Mouse (Mus musculus) frontal cortex, postnatal 25 days (tissue): ENCODE measurements around the gene Prss29.
A peak's percentile ranks its signal among the peaks of the same experiment; 100 is the strongest.

Experiments used
- DNase-seq, 2 experiments: peaks; one replicate each; pipeline ENCODE4 v3.0.0; 2022; ENCODE audit warnings: low spot score in 2 of 2

Prss29 gene

DNA sequence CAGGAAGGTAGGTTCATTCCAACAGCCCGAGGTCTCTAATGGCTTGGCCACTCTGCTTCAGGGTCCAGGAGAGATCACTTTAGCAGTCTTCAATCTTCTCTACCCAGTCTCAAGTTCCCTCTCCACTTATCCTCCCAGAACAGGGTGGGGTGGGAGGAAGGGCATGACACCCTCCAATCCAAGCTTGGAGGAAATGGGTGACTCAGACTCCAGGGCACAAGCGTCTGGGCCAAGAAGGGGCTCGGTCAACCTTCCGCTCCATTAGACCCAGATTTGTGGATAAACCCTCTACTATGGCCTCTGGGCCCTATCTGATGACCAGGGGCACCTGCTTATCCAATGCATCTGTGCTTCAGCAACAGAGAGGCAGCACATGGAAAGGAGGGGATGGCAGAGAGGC lies 27.0 kb downstream of the Prss29 start, which contains the start of gene Tpsab1:
Tpsab1 (minus strand) TSS at position 101 of the 400 bp plus-strand sequence.
- no peak for DNase-seq

DNA sequence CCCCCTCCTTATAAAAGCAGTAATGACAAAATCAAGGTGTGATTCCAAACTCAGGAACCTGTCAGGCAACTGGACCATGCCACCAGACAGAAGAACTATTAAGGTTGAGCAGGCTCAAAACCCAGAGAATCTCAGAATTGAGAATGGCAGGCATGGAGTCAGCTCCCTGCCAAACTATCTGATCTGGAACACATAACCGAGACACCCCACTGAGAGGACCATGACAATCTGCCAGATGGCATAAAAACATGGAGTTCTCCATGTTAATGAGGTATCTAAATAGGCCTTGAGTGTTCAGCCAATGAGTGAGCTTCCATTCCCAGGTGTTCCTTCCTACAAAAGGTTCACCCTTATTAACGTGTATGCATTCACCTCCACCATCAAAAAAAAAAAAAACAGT lies 42.8 kb downstream of the Prss29 start:
- no peak for DNase-seq

DNA sequence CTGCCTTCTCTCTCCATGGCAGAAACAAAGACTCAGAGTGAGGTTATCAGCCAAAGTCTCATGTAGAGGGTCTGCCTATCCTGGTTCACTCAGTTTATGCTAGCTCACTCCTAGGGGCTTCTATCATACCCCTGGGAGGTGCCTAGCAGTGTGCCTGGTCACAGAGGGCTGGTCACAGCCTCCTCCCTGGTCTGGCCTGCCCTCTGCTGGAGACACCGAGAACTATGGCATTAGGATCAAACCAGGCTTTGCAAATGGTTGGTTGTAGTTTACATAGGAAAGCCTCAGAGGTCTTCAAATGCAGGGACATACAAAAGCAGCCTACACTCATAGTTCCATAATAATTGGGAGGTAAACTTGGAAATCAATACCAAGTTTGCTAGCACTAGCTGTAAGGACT lies 45.3 kb downstream of the Prss29 start:
- DNase-seq, result peak; percentile 28 to 36

DNA sequence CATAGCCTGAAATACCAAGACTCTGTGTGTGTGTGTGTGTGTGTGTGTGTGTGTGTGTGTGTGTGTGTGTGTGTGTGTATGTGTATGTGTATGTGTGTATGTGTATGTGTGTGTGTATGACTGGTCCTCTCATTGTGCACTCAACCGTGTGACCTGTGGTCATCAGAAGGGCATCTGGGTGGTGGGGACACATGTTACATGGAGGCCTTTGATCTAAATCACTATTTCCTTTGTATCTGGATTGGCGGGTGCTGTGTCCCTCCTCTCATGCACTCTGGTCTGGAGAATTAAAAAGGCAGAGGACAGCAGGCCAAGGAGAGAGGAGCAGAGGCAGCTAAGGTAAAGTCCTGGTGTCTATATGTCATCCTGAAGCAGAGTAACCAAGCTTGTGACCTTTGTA lies 47.6 kb downstream of the Prss29 start, which contains the start of gene Tpsb2:
Tpsb2 (plus strand) TSS at position 301 of the 400 bp plus-strand sequence.
- DNase-seq, result no peak

DNA sequence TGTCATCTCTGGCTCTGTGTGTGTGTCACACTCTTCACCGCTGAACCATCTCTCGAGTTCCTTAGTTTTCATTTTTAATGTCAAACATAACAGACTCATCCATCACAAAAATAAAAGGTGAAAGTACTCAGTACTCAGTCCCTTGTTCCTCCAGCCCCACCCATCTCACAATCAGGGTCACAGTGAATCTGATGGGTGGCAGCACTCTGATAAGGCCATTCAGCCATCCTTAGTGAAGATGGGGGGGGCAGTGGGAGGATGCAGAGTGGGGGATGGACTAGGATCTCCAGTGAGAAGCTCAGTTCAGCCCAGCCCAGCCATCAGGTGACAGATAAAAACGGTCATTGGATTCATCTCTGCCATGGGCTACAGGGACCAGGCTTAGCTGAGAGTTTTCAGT lies 50.5 kb downstream of the Prss29 start, which contains the start of gene Tpsg1:
Tpsg1 (plus strand) TSS at position 301 of the 400 bp plus-strand sequence.
- DNase-seq, result no peak
